Mouse (Mus musculus): ENCODE measurements at regions not wholly inside any gene's neighbourhood (a gene's known extent, or its start where the extent isn't known, plus 50 kb on each side); places are given as distances from the start of the nearest gene placed in this dataset.

- DNase-seq (ENCODE audit: extremely low spot score, low read depth, low spot score) = no peak
Measured at GRCm38 (mm10) chr8:128272866-128273344, 85.5 kb upstream of the Nrp1 start.

- no peak for DNase-seq (ENCODE audit: extremely low spot score, low read depth, low spot score)
Measured at GRCm38 (mm10) chr8:128276475-128276874, 81.9 kb upstream of the Nrp1 start.

GRCm38 (mm10) chr8:128282802-128283201 is 75.6 kb upstream of the Nrp1 start:
- no peak for DNase-seq (ENCODE audit: extremely low spot score, low read depth, low spot score)

DNA sequence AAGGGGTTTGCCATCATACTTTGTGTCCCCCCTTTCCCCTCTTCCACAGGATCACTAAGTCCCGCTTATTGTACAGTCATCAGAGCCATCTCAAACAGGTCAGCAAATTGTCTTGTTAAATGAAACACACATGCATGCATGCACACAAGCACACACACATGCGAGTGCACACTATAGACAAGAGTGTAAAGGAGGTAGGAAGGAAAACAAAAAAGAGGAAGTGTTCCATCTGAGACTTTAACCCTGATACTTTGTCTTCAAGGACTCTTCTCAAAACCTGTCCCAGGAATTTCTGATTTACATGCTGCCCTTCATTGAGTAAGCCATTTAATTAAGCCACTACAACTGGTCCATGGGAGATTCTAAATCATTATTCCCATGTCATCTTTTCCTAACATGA is 75.0 kb upstream of the Nrp1 start:
- no peak for DNase-seq (ENCODE audit: extremely low spot score, low read depth, low spot score)

GRCm38 (mm10) chr8:128284816-128285215 is 73.6 kb upstream of the Nrp1 start:
- DNase-seq (ENCODE audit: extremely low spot score, low read depth, low spot score) = no peak

GRCm38 (mm10) chr8:128290076-128290475 is 68.3 kb upstream of the Nrp1 start:
- DNase-seq (ENCODE audit: extremely low spot score, low read depth, low spot score) = no peak

DNA sequence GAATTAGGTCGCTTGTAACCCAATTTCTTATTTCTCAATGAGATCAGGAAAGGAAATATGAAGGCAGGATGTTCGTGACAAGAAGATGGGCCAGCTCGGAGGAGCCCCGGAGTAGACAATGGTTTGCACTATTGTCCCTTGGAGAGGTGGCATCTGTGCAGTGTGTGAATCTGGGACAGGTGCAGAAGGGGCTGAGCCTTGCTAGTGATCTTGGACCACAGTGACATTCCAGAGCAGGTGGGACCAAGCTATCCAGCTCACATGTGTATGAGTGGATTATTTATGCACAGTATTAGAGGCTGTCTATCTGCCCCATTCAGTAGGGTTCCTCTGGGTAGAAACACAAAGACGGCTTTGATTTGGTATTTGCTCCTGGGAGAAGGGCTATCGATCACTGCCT is 66.0 kb upstream of the Nrp1 start:
- no peak for DNase-seq (ENCODE audit: extremely low spot score, low read depth, low spot score)

GRCm38 (mm10) chr8:128296728-128297380 is 61.5 kb upstream of the Nrp1 start:
- DNase-seq (ENCODE audit: extremely low spot score, low read depth, low spot score) = no peak

DNA sequence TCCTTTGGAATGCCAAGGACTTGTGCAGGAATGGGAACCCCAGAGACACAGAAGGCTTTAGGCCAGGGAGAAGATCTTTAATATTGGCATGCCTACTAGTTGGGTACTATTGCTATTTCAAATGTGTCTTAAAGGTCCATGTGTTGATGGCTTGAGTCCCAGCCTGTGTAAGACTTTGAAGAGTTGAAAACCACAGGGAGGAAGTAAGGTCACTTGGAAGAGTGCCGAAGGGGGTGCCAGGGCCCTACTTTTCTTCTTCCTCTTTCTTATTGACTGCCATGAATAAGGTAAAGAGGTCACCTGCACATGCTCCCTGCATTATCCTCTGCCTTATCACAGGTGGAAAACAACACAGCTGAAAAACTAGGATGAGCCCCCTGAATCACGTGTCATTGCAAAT is 56.1 kb upstream of the Nrp1 start:
- no peak for DNase-seq (ENCODE audit: extremely low spot score, low read depth, low spot score)

All from hindlimb bud, embryonic 11.5 days (tissue).